Mouse (Mus musculus): ENCODE data around the gene Olfr221. TPM values are rescaled to one million over a fixed set of nuclear protein-coding genes. Genes with fewer than 3 reads are reported as not detected.

The Olfr221 gene
- polyA plus RNA-seq, 2 experiments, result not detected

DNA sequence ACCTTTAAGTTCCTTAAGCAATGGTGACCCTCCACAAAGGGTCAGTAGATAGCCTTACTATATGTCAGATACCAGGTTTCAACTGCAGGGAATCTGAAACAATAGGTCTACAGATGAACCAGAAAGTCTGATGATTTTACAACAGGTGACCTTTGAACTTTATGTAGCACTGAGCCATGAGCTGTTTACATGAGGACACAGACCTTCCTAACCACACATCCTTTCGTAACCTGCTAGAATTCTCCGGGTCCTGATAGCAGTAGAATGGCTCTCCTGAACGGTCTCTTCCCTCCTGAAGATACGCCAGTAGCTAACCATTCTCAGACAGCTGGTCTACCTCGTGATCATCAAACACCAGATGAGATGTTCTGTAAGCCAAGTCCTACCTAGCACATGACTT lies 2.9 kb downstream of the Olfr221 start:
- H3K4me2 ChIP-seq (replicated peaks; ENCODE audit: low read depth, low read length, severe bottlenecking), result no peak overlapping the region
- DNase-seq (ENCODE audit: low spot score), result no peak
- H3K9me3 ChIP-seq (ENCODE audit: control insufficient read depth, low read length), result no peaks in the 10 kb centered on the region
- ATAC-seq (ENCODE audit: low FRiP score, low read depth), result no peak
- H3K27me3 ChIP-seq (ENCODE audit: control insufficient read depth, insufficient read depth, low read length), result no peaks in the 10 kb centered on the region
- WGBS, result 80% methylated on average over 5 of the region's 5 CpGs
- no peak overlapping the region for H3K4me3 ChIP-seq (replicated peaks; ENCODE audit: low read length)
- no peaks in the 10 kb centered on the region for H3K4me1 ChIP-seq (ENCODE audit: control insufficient read depth, insufficient read depth, low read length)
- H3K9ac ChIP-seq (ENCODE audit: low read depth, low read length, severe bottlenecking), result no peak overlapping the region
- no peak overlapping the region for H3K27ac ChIP-seq (replicated peaks; ENCODE audit: low read depth, low read length)
- H3K36me3 ChIP-seq (ENCODE audit: control insufficient read depth, insufficient read depth, low read length), result no peaks in the 10 kb centered on the region
- TF ChIP-seq POLR2A (IDR thresholded peaks at IDR 0.05; ENCODE audit: borderline replicate concordance, extremely low read depth, insufficient read depth, insufficient read length), result no peak

DNA sequence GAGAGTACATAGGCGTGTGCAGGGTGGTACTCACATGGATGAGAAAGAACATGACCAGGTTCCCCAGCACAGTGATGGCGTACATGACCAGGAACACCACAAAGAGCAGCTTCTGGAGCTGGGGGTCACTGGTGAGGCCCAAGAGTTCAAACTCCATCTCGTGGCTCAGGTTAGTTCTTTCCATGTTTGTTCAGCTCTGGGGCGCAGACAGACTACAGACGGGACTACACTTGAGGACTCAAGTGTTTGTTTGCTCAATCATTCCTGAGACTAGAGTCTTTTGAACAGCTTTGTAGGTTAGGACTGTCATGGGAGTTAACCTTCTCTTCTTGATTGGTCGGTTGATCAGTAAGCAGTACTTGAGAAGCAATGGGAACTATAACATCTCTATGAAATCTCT lies 6.3 kb downstream of the Olfr221 start:
- 96% methylated on average over 6 of the region's 6 CpGs for WGBS
- H3K4me2 ChIP-seq (replicated peaks; ENCODE audit: low read depth, low read length, severe bottlenecking), result no peak overlapping the region
- H3K27ac ChIP-seq (replicated peaks; ENCODE audit: low read depth, low read length), result no peak overlapping the region
- no peak for TF ChIP-seq POLR2A (IDR thresholded peaks at IDR 0.05; ENCODE audit: borderline replicate concordance, extremely low read depth, insufficient read depth, insufficient read length)
- H3K9ac ChIP-seq (ENCODE audit: low read depth, low read length, severe bottlenecking), result no peak overlapping the region
- no peaks in the 10 kb centered on the region for H3K4me1 ChIP-seq (ENCODE audit: control insufficient read depth, insufficient read depth, low read length)
- no peaks in the 10 kb centered on the region for H3K36me3 ChIP-seq (ENCODE audit: control insufficient read depth, insufficient read depth, low read length)
- H3K27me3 ChIP-seq (ENCODE audit: control insufficient read depth, insufficient read depth, low read length), result no peaks in the 10 kb centered on the region
- H3K9me3 ChIP-seq (ENCODE audit: control insufficient read depth, low read length), result no peaks in the 10 kb centered on the region
- H3K4me3 ChIP-seq (replicated peaks; ENCODE audit: low read length), result no peak overlapping the region
- DNase-seq (ENCODE audit: low spot score), result no peak
- no peak for ATAC-seq (ENCODE audit: low FRiP score, low read depth)

DNA sequence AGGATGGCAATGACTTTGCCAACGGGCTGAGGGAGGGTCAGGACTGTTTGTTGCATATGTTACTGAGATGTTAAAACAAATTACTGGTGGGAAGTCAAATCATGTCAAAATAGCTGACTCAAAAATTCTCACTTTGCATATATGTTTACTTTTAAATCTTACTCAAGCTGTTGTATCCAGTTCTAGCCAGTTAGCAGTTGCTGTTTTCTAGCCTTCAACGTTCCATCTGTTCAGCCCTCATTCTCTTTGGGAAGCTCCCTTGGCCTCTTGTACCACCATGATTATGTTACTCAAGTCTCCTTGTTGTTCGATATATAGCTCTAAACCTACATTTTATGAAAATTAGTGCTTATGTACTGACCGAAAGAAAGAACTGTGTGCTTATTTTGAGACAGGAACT lies 15.9 kb downstream of the Olfr221 start:
- 92% methylated on average over 4 of the region's 4 CpGs for WGBS
- Histone ChIP-seq H3K4me3 (replicated peaks; ENCODE audit: low read length) (no peak overlapping the region), H3K9ac (ENCODE audit: low read depth, low read length, severe bottlenecking) (no peak overlapping the region), H3K27me3 (ENCODE audit: control insufficient read depth, insufficient read depth, low read length) (no peaks in the 10 kb centered on the region), H3K4me2 (replicated peaks; ENCODE audit: low read depth, low read length, severe bottlenecking) (no peak overlapping the region), H3K27ac (replicated peaks; ENCODE audit: low read depth, low read length) (no peak overlapping the region), H3K4me1 (ENCODE audit: control insufficient read depth, insufficient read depth, low read length) (peaks cover 16% of the 10 kb centered on the region), H3K9me3 (ENCODE audit: control insufficient read depth, low read length) (no peaks in the 10 kb centered on the region), H3K36me3 (ENCODE audit: control insufficient read depth, insufficient read depth, low read length) (no peaks in the 10 kb centered on the region)
- ATAC-seq (ENCODE audit: low FRiP score, low read depth), result no peak
- TF ChIP-seq POLR2A (IDR thresholded peaks at IDR 0.05; ENCODE audit: borderline replicate concordance, extremely low read depth, insufficient read depth, insufficient read length), result no peak
- no peak for DNase-seq (ENCODE audit: low spot score)

DNA sequence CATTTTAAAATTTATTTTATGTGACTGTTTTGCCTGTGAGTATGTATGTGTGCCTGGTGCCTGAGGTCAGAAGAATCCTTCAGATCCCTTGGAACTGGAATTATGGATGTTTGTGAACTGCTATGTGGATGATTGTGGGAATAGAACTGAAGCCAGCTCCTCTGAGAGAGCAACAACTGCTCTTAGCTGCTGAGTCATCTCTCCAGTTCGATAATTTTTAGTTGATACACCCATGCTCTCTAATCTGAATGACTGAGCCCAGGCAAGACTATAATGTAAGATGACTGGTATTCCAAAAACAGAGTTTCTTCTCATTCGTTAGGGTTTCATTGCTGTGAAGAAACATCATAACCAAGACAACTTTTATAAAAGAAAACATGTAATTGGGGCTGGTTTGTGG lies 18.1 kb downstream of the Olfr221 start:
- Histone ChIP-seq H3K4me3 (replicated peaks; ENCODE audit: low read length) (no peak overlapping the region), H3K9ac (ENCODE audit: low read depth, low read length, severe bottlenecking) (no peak overlapping the region), H3K9me3 (ENCODE audit: control insufficient read depth, low read length) (no peaks in the 10 kb centered on the region), H3K27ac (replicated peaks; ENCODE audit: low read depth, low read length) (no peak overlapping the region), H3K4me1 (ENCODE audit: control insufficient read depth, insufficient read depth, low read length) (peaks cover 20% of the 10 kb centered on the region), H3K36me3 (ENCODE audit: control insufficient read depth, insufficient read depth, low read length) (no peaks in the 10 kb centered on the region), H3K4me2 (replicated peaks; ENCODE audit: low read depth, low read length, severe bottlenecking) (no peak overlapping the region), H3K27me3 (ENCODE audit: control insufficient read depth, insufficient read depth, low read length) (no peaks in the 10 kb centered on the region)
- TF ChIP-seq POLR2A (IDR thresholded peaks at IDR 0.05; ENCODE audit: borderline replicate concordance, extremely low read depth, insufficient read depth, insufficient read length), result no peak
- 93% methylated on average over 2 of the region's 2 CpGs for WGBS
- DNase-seq (ENCODE audit: low spot score), result no peak
- no peak for ATAC-seq (ENCODE audit: low FRiP score, low read depth)

DNA sequence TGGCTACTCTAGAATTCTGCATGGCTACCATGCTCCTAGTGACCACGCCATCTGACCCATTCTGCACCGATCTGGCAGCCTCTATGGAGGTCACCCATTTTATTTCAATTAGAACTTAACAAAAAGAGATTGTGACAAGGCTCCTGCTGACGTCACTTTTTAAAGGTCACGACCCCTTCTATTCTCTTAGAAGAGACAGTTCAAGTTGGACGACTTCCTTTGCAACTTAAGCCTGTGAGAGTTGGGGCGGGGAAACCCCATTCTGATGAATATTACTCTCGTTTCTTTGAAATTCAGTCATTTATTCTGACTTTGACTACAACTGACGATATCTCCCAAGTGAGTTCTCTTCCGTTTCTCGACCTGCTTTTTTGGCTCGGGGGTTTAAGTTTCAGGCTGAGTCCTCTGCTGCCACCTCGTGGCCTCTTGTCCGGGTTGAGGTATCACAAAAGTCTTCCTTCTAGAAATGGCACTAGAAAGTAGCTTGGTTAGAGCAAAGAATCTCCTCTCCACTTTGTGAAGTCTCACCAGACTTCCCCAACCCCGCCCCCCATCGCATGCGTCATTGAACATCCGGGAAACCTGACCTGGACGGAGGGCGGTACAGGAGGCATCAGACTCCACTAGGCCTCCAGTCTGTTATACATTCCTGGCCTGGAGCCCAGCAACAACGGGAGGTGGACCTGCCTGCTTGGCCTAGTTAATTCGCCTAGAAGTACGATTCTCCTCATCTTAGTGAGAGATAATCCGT lies 19.4 kb downstream of the Olfr221 start:
- H3K4me3 ChIP-seq (replicated peaks; ENCODE audit: low read length), result peak overlapping the region; percentile 29
- no peaks in the 10 kb centered on the region for H3K27me3 ChIP-seq (ENCODE audit: control insufficient read depth, insufficient read depth, low read length)
- 4% methylated on average over 23 of the region's 23 CpGs for WGBS
- no peaks in the 10 kb centered on the region for H3K9me3 ChIP-seq (ENCODE audit: control insufficient read depth, low read length)
- no peaks in the 10 kb centered on the region for H3K36me3 ChIP-seq (ENCODE audit: control insufficient read depth, insufficient read depth, low read length)
- TF ChIP-seq POLR2A (IDR thresholded peaks at IDR 0.05; ENCODE audit: borderline replicate concordance, extremely low read depth, insufficient read depth, insufficient read length), result 0 out of 2 replicates have a peak, but pooled peaks have one; percentile 36
- ATAC-seq (ENCODE audit: low FRiP score, low read depth) (peak; percentile 46), DNase-seq (ENCODE audit: low spot score) (peak; percentile 90)
- H3K4me2 ChIP-seq (replicated peaks; ENCODE audit: low read depth, low read length, severe bottlenecking), result peak overlapping the region; percentile 62
- peak overlapping the region; percentile 87 for H3K27ac ChIP-seq (replicated peaks; ENCODE audit: low read depth, low read length)
- H3K4me1 ChIP-seq (ENCODE audit: control insufficient read depth, insufficient read depth, low read length), result peaks cover 28% of the 10 kb centered on the region
- peak overlapping the region; percentile 49 for H3K9ac ChIP-seq (ENCODE audit: low read depth, low read length, severe bottlenecking)
